Mouse (Mus musculus) hindbrain, embryonic 11.5 days (tissue): Measurements from ENCODE around the gene Pdxp. TPM values are rescaled to one million over a fixed set of nuclear protein-coding genes. Genes with fewer than 3 reads are reported as not detected.
A peak's percentile ranks its signal among the peaks of the same experiment; 100 is the strongest.
"Not testable (repeated sequence)": the region's sequence is repeated elsewhere in the genome, so short reads cannot be mapped to it uniquely, and the experiment has no call there.

Source experiments
- ATAC-seq: fragments of 200-750 bp; cut with Nextera tagmentation; 2 replicates; pipeline ENCODE4 v1.8.0; 2017; ENCODE audit warnings: mild to moderate bottlenecking, moderate TSS enrichment, moderate library complexity; ENCODE audit not compliant: low FRiP score
- DNase-seq: peaks from one replicate; pipeline ENCODE4 v3.0.0-alpha.2; 2015; ENCODE audit warnings: low spot score
- H3K27ac ChIP-seq: fragments of 300-500 bp; sonication (generic); 2 replicates; pipeline ENCODE4 v1.5.1; 2014; ENCODE audit warnings: mild to moderate bottlenecking, low read depth, low read length
- H3K27me3 ChIP-seq: fragments of 300-500 bp; sonication (generic); 2 replicates; pipeline ENCODE4 v1.6.1; 2014; ENCODE audit warnings: mild to moderate bottlenecking, low read length, moderate library complexity, mixed read lengths; ENCODE audit not compliant: control insufficient read depth, insufficient read depth
- H3K36me3 ChIP-seq: fragments of 300-500 bp; sonication (generic); 2 replicates; pipeline ENCODE4 v1.6.1; 2014; ENCODE audit warnings: mild to moderate bottlenecking, low read length, moderate library complexity, mixed read lengths; ENCODE audit not compliant: control insufficient read depth, insufficient read depth
- H3K4me1 ChIP-seq: fragments of 300-500 bp; sonication (generic); replicated peaks from 2 replicates; pipeline ENCODE4 v1.6.1; 2014; ENCODE audit warnings: low read length, mixed read lengths; ENCODE audit not compliant: control insufficient read depth, insufficient read depth
- H3K4me2 ChIP-seq: fragments of 300-500 bp; sonication (generic); replicated peaks from 2 replicates; pipeline ENCODE4 v1.6.1; 2014; ENCODE audit warnings: mild to moderate bottlenecking, low read depth, low read length
- H3K4me3 ChIP-seq: fragments of 300-500 bp; sonication (generic); 2 replicates; pipeline ENCODE4 v1.5.1; 2014; ENCODE audit warnings: low read depth, low read length
- H3K9ac ChIP-seq: fragments of 300-500 bp; sonication (generic); 2 replicates; pipeline ENCODE4 v1.6.1; 2014; ENCODE audit warnings: low read depth, low read length
- H3K9me3 ChIP-seq: fragments of 300-500 bp; sonication (generic); 2 replicates; pipeline ENCODE4 v1.6.1; 2016; ENCODE audit warnings: low read length; ENCODE audit not compliant: control insufficient read depth
- WGBS: fragments of 180-500 bp; shearing (Covaris S2); extraction: QIAGEN DNeasy Blood & Tissue Kit; methylation state at CpG from one replicate; pipeline ENCODE4 v1.1.7; 2014; 5-methylcytosine and 5-hydroxymethylcytosine counted together
- polyA plus RNA-seq: library from polyadenylated mRNA; unstranded; fragments of >200 nt; fragmentation: Nextera tagmentation; extraction: Ambion mirVana; gene quantifications from 2 replicates; pipeline ENCODE4 v1.2.1, GENCODE M21; 2014

Pdxp gene
- polyA plus RNA-seq, 1 experiment from 2014 or later = 35.2 TPM

GRCm38 (mm10) chr15:78876258-78876696 is 37.4 kb upstream of the Pdxp start:
- Histone ChIP-seq H3K27ac (peak overlapping the region; percentile 97), H3K4me2 (peak overlapping the region; percentile 64), H3K36me3 (no peaks in the 10 kb centered on the region), H3K27me3 (no peaks in the 10 kb centered on the region), H3K4me1 (no peaks in the 10 kb centered on the region; the same call in 1 of the 2 replicates), H3K9me3 (no peaks in the 10 kb centered on the region), H3K4me3 (peak overlapping the region; percentile 59), H3K9ac (peak overlapping the region; percentile 40)
- DNase-seq (peak; percentile 88), ATAC-seq (peak; percentile 13; the same call in 1 of the 2 replicates)
- 3% methylated on average over 17 of the region's 17 CpGs for WGBS

GRCm38 (mm10) chr15:78876991-78877809 is 36.5 kb upstream of the Pdxp start, which contains the start of gene Gga1:
Gene Gga1, plus strand, starts transcription at chr15:78877190.
- no peaks in the 10 kb centered on the region; the same call in 1 of the 2 replicates for H3K4me1 ChIP-seq

DNA sequence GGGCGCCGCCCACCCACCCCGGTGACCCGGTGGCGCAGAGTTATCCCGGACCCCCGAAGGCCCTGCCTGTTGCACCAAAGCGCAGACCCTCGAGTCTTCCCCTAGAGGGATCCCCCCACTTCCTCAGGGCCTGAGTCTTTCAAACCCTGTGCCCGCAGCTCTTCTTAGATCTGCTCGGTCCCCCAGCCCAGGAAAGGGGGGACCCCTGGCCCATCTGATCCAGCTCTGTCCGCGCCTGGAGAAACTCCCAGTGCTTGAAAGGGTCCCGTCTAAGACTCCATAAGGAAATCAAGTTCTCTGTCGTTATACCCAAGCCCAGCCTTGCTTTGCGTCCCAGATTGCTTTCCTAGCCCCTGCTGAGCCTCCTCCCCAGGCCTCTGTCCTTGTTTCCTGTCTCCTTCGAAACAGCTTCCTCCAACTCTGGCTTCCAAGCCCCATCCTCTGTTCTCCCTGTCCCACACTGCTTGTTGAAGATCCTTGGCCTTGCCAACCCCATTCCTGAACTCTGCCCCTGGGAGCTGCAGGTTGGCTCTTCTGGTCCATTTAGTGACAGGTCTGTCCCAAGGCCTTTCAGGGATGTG is 35.8 kb upstream of the Pdxp start:
- ATAC-seq = peak; percentile 58; the same call in 1 of the 2 replicates
- Histone ChIP-seq H3K9ac (peak overlapping the region; percentile 75), H3K36me3 (no peaks in the 10 kb centered on the region), H3K9me3 (no peaks in the 10 kb centered on the region), H3K27me3 (no peaks in the 10 kb centered on the region), H3K4me2 (peak overlapping the region; percentile 61), H3K4me1 (no peaks in the 10 kb centered on the region; the same call in 1 of the 2 replicates), H3K27ac (peak overlapping the region; percentile 97), H3K4me3 (peak overlapping the region; percentile 59)
- WGBS = 2% methylated on average over 13 of the region's 17 CpGs
- DNase-seq = no peak

More at GRCm38 (mm10) chr15:78876991-78877809, 36.5 kb upstream of the Pdxp start, which contains the start of gene Gga1:
- peak within 1 kb of the TSS; percentile 64 for H3K4me2 ChIP-seq
- 1% methylated on average over 57 of the region's 95 CpGs for WGBS
- H3K4me3 ChIP-seq = peak within 1 kb of the TSS; percentile 59
- peak; percentile 93 for ATAC-seq
- peak within 1 kb of the TSS; percentile 97 for H3K27ac ChIP-seq
- H3K27me3 ChIP-seq = no peaks in the 10 kb centered on the region
- no peaks in the 10 kb centered on the region for H3K9me3 ChIP-seq
- H3K36me3 ChIP-seq = no peaks in the 10 kb centered on the region
- DNase-seq = peak; percentile 98
- peak within 1 kb of the TSS; percentile 75 for H3K9ac ChIP-seq

GRCm38 (mm10) chr15:78878792-78879516 is 34.8 kb upstream of the Pdxp start:
- not testable (repeated sequence) for H3K36me3 ChIP-seq, ATAC-seq, H3K27me3 ChIP-seq, H3K9ac ChIP-seq, DNase-seq, H3K9me3 ChIP-seq, H3K27ac ChIP-seq, H3K4me1 ChIP-seq, H3K4me2 ChIP-seq, H3K4me3 ChIP-seq
- WGBS = 75% methylated on average over 7 of the region's 7 CpGs

DNA sequence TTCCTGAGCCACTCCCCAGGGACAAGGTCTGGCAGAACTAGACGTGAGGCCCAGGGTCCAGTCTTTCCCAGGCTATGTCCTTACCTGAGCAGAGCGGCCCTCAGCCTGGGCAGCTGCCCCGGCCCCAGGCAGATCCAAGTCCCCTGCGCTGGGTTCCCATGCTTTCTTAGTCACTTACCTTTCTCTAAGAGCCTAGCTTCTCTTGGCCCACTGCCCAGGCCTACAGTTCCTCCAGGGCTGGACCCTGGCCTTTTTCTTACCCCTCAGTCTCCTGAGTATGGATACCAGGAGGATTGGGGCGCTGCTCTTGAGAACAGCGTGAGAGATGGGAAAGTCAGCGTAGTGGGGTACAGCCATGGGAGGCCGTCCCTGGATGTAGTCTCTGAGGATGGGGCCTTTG is 33.3 kb upstream of the Pdxp start:
- Histone ChIP-seq H3K9ac (no peak overlapping the region), H3K9me3 (no peaks in the 10 kb centered on the region), H3K4me3 (no peak overlapping the region), H3K36me3 (no peaks in the 10 kb centered on the region; the same call in 1 of the 2 replicates), H3K4me2 (no peak overlapping the region), H3K27me3 (no peaks in the 10 kb centered on the region), H3K4me1 (no peaks in the 10 kb centered on the region; the same call in 1 of the 2 replicates), H3K27ac (no peak overlapping the region)
- DNase-seq (no peak), ATAC-seq (no peak)
- 94% methylated on average over 8 of the region's 8 CpGs for WGBS

DNA sequence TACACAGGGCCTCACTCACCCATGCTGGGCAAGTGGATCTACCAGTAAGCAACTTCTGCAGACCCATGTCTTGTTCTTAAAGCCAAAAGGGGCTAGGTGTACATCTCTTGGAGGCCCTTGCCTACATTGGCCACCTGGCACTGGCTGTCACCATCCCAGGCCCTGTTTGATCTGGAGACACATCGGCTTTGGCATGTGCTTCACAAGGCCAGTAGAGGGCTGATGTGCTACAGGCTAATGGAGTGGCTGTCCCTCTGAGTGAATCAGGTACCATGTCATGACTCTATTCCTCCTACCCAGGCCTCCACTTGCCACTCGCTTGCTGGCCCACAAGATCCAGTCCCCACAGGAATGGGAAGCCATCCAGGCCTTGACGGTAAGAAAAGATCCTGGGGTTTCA is 31.9 kb upstream of the Pdxp start:
- Histone ChIP-seq H3K4me3 (no peak overlapping the region), H3K27me3 (no peaks in the 10 kb centered on the region), H3K4me1 (no peaks in the 10 kb centered on the region), H3K9ac (no peak overlapping the region), H3K4me2 (no peak overlapping the region), H3K27ac (no peak overlapping the region), H3K9me3 (no peaks in the 10 kb centered on the region), H3K36me3 (no peaks in the 10 kb centered on the region; the same call in 1 of the 2 replicates)
- 92% methylated on average over 3 of the region's 3 CpGs for WGBS
- DNase-seq (no peak), ATAC-seq (no peak)

DNA sequence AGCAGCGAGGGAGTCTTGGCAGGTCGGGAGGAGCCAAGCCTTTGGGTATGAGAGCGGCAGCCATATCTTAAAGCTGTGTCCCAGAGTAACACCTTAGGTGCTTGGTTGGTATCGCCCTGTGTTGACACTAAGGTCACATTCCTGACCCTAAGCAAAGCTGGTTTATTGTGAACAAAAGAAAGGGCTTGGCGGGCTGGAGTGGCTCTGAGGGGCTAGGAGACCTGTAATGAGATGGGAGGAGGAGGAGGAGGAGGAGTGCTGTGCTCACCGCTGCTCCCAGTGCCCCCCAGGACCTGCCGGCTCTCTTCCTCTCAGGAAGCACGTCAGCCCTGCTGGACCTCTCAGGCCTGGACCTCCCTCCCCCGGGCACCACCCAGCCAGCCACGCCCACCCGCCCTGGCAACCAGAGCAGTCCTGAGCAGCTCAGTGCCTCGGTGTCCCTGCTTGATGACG is 24.3 kb upstream of the Pdxp start:
- WGBS = 34% methylated on average over 13 of the region's 13 CpGs
- peaks cover 11% of the 10 kb centered on the region; the same call in 1 of the 2 replicates for H3K36me3 ChIP-seq

GRCm38 (mm10) chr15:78892440-78892839 is 21.3 kb upstream of the Pdxp start:
- H3K27me3 ChIP-seq = no peaks in the 10 kb centered on the region
- H3K4me3 ChIP-seq = no peak overlapping the region
- H3K9me3 ChIP-seq = no peaks in the 10 kb centered on the region
- WGBS = 71% methylated on average over 7 of the region's 7 CpGs
- DNase-seq (no peak), ATAC-seq (no peak)
- peaks cover 11% of the 10 kb centered on the region; the same call in 1 of the 2 replicates for H3K36me3 ChIP-seq
- H3K4me1 ChIP-seq = peaks cover 3% of the 10 kb centered on the region; the same call in 1 of the 2 replicates
- H3K9ac ChIP-seq = no peak overlapping the region
- H3K4me2 ChIP-seq = no peak overlapping the region
- H3K27ac ChIP-seq = no peak overlapping the region

More for the DNA sequence above, 24.3 kb upstream of the Pdxp start:
- ATAC-seq = no peak
- Histone ChIP-seq H3K4me3 (no peak overlapping the region), H3K27ac (no peak overlapping the region), H3K9me3 (no peaks in the 10 kb centered on the region), H3K4me2 (no peak overlapping the region), H3K27me3 (no peaks in the 10 kb centered on the region), H3K4me1 (peaks cover 3% of the 10 kb centered on the region; the same call in 1 of the 2 replicates), H3K9ac (no peak overlapping the region)
- DNase-seq = no peak
